Mouse (Mus musculus): ENCODE measurements around the gene Gm45062.

DNA sequence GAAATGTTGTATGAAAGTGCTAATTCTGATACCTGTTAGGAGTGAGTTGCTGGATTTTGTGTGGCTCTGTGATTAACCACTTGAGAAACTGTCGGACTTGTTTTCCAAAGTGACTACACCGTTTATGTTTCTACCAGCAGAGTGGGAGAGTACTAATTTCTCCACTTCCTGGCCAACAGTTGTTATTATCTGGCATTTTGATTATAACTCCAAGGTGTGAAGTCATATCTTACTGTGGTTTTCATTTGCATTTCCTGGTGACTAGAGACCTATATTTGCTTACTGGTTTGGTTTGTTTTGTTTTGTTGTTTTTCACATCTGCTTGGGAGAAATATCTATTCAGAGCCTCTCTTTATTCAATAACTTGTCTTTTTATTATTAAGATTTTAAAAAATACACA is 149.1 kb downstream of the Gm45062 start:
- no peak for TF ChIP-seq POLR2A (IDR thresholded peaks at IDR 0.05; ENCODE audit: low read depth, low read length)
- TF ChIP-seq CTCF (IDR thresholded peaks at IDR 0.05; ENCODE audit: extremely low read depth, insufficient read length, insufficient replicate concordance, low read depth, low read length): no peak
